Mouse (Mus musculus) midbrain, embryonic 14.5 days (tissue): ENCODE measurements around the gene Sart1. TPM values are rescaled to one million over a fixed set of nuclear protein-coding genes. Genes with fewer than 3 reads are reported as not detected.
A peak's percentile ranks its signal among the peaks of the same experiment; 100 is the strongest.

Experiments
- ATAC-seq: fragments of 200-750 bp; cut with Nextera tagmentation; 2 replicates; pipeline ENCODE4 v1.8.0; 2017; ENCODE audit warnings: moderate number of reproducible peaks, moderate library complexity; ENCODE audit not compliant: low FRiP score, low TSS enrichment
- DNase-seq: peaks from one replicate; pipeline ENCODE4 v3.0.0-alpha.2; 2015
- H3K27ac ChIP-seq: fragments of 300-500 bp; sonication (generic); replicated peaks from 2 replicates; pipeline ENCODE4 v1.5.1; 2014; ENCODE audit warnings: mild to moderate bottlenecking, low read depth, low read length, moderate library complexity
- H3K27me3 ChIP-seq: fragments of 300-500 bp; sonication (generic); 2 replicates; pipeline ENCODE4 v1.6.1; 2014; ENCODE audit warnings: low read length, control low read depth, mixed read lengths; ENCODE audit not compliant: control insufficient read depth, insufficient read depth
- H3K36me3 ChIP-seq: fragments of 300-500 bp; sonication (generic); 2 replicates; pipeline ENCODE4 v1.6.1; 2014; ENCODE audit warnings: low read length, control low read depth; ENCODE audit not compliant: control insufficient read depth, insufficient read depth
- H3K4me1 ChIP-seq: fragments of 300-500 bp; sonication (generic); 2 replicates; pipeline ENCODE4 v1.6.1; 2014; ENCODE audit warnings: mild to moderate bottlenecking, antibody characterized with exemption, low read length, control low read depth; ENCODE audit not compliant: control insufficient read depth, insufficient read depth
- H3K4me2 ChIP-seq: fragments of 300-500 bp; sonication (generic); 2 replicates; pipeline ENCODE4 v1.6.1; 2014; ENCODE audit warnings: mild to moderate bottlenecking, low read length, moderate library complexity
- H3K4me3 ChIP-seq: fragments of 300-500 bp; sonication (generic); replicated peaks from 2 replicates; pipeline ENCODE4 v1.5.1; 2014; ENCODE audit warnings: low read depth, low read length
- H3K9ac ChIP-seq: fragments of 300-500 bp; sonication (generic); replicated peaks from 2 replicates; pipeline ENCODE4 v1.6.1; 2014; ENCODE audit warnings: mild to moderate bottlenecking, low read length, moderate library complexity
- H3K9me3 ChIP-seq: fragments of 300-500 bp; sonication (generic); 2 replicates; pipeline ENCODE4 v1.6.1; 2016; ENCODE audit warnings: low read length, control low read depth, mixed read lengths; ENCODE audit not compliant: control insufficient read depth
- WGBS: fragments of 180-500 bp; shearing (Covaris S2); extraction: QIAGEN DNeasy Blood & Tissue Kit; methylation state at CpG from one replicate; pipeline ENCODE4 v1.1.7; 2014; 5-methylcytosine and 5-hydroxymethylcytosine counted together
- polyA plus RNA-seq: library from polyadenylated mRNA; unstranded; fragments of >200 nt; fragmentation: Nextera tagmentation; extraction: Ambion mirVana; gene quantifications from 2 replicates; pipeline ENCODE4 v1.2.1, GENCODE M21; 2014

The Sart1 gene
- polyA plus RNA-seq, 1 experiment from 2014 or later: 57.1 TPM

GRCm38 (mm10) chr19:5372724-5373123 lies 15.8 kb downstream of the Sart1 start:
- DNase-seq (no peak), ATAC-seq (no peak)
- Histone ChIP-seq H3K4me3 (no peak overlapping the region), H3K4me1 (peaks cover 7% of the 10 kb centered on the region), H3K27me3 (no peaks in the 10 kb centered on the region), H3K27ac (no peak overlapping the region), H3K9me3 (no peaks in the 10 kb centered on the region), H3K4me2 (no peak overlapping the region), H3K36me3 (peaks cover 71% of the 10 kb centered on the region), H3K9ac (no peak overlapping the region)
- WGBS: 94% methylated on average over 7 of the region's 7 CpGs

DNA sequence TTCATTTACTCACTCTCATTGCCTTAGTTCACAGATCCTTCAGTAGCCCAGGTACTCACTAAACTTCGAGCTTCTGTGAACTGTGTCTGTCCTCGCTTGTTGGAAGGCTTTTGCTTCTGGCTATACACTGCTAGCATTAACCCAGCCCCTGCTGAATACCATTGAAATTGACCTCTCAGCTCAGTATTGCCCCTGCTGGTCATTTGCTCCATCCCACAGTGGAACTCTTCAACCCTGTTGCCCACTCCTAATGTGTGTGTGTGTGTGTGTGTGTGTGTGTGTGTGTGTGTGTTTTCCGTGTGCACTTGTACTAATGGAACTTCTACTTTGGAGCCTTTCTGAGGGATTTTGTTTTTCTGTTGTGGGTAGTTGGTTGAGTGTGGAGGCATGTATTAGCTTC lies 17.6 kb downstream of the Sart1 start:
- Histone ChIP-seq H3K9ac (no peak overlapping the region), H3K36me3 (peaks cover 55% of the 10 kb centered on the region), H3K4me2 (no peak overlapping the region), H3K9me3 (no peaks in the 10 kb centered on the region), H3K4me3 (no peak overlapping the region), H3K4me1 (peaks cover 10% of the 10 kb centered on the region), H3K27me3 (no peaks in the 10 kb centered on the region), H3K27ac (no peak overlapping the region)
- DNase-seq (no peak), ATAC-seq (no peak)
- 90% methylated on average over 3 of the region's 3 CpGs for WGBS

DNA sequence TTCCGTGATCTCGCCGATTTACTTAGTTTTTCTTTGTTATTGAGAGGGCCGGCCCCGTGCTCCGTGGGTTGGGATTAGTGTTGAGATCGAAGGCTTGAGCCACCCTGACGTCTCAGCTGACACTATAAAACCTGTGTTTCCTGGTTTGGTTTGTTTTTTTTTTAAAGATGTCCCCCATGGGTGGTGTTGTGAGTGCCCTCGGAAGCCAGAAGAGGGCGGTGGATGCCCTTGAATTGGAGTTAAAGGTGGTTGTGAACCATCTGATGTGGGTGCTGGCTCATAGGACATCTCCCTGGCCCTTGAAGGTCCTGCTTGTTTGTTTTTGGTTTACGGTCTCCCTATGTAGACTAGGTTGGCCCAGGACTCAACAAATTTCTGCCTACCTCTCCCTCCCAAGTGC lies 21.0 kb downstream of the Sart1 start:
- peak overlapping the region; percentile 92 for H3K4me2 ChIP-seq
- 14% methylated on average over 11 of the region's 11 CpGs for WGBS
- peaks cover 55% of the 10 kb centered on the region for H3K36me3 ChIP-seq
- H3K27ac ChIP-seq: peak overlapping the region; percentile 91
- no peaks in the 10 kb centered on the region for H3K27me3 ChIP-seq
- DNase-seq: peak; percentile 8
- H3K9me3 ChIP-seq: no peaks in the 10 kb centered on the region
- H3K4me3 ChIP-seq: peak overlapping the region; percentile 96
- peak overlapping the region; percentile 79 for H3K9ac ChIP-seq
- no peak for ATAC-seq
- H3K4me1 ChIP-seq: peaks cover 15% of the 10 kb centered on the region

GRCm38 (mm10) chr19:5367053-5367359 lies 21.5 kb downstream of the Sart1 start, which contains the start of gene Banf1:
Gene Banf1, minus strand, starts transcription at chr19:5367168.
- WGBS: under 1% methylated on average over 33 of the region's 33 CpGs
- no peak for ATAC-seq

GRCm38 (mm10) chr19:5366175-5367052 lies 22.1 kb downstream of the Sart1 start, which contains the start of gene Eif1ad:
Gene Eif1ad, plus strand, starts transcription at chr19:5366741.
- Histone ChIP-seq H3K9ac (peak within 1 kb of the TSS; percentile 79), H3K36me3 (peaks cover 44% of the 10 kb centered on the region), H3K4me2 (peak within 1 kb of the TSS; percentile 92), H3K27me3 (no peaks in the 10 kb centered on the region), H3K4me3 (peak within 1 kb of the TSS; percentile 96), H3K4me1 (peaks cover 15% of the 10 kb centered on the region), H3K9me3 (no peaks in the 10 kb centered on the region), H3K27ac (peak within 1 kb of the TSS; percentile 91)
- under 1% methylated on average over 87 of the region's 92 CpGs for WGBS
- peak; percentile 93 for ATAC-seq
- peak; percentile 99 for DNase-seq

More at GRCm38 (mm10) chr19:5367053-5367359, 21.5 kb downstream of the Sart1 start, which contains the start of gene Banf1:
- Histone ChIP-seq H3K27ac (peak within 1 kb of the TSS; percentile 91), H3K9ac (peak within 1 kb of the TSS; percentile 79), H3K4me1 (peaks cover 15% of the 10 kb centered on the region), H3K4me3 (peak within 1 kb of the TSS; percentile 96), H3K27me3 (no peaks in the 10 kb centered on the region), H3K36me3 (peaks cover 50% of the 10 kb centered on the region), H3K9me3 (no peaks in the 10 kb centered on the region), H3K4me2 (peak within 1 kb of the TSS; percentile 92)
- DNase-seq: no peak

DNA sequence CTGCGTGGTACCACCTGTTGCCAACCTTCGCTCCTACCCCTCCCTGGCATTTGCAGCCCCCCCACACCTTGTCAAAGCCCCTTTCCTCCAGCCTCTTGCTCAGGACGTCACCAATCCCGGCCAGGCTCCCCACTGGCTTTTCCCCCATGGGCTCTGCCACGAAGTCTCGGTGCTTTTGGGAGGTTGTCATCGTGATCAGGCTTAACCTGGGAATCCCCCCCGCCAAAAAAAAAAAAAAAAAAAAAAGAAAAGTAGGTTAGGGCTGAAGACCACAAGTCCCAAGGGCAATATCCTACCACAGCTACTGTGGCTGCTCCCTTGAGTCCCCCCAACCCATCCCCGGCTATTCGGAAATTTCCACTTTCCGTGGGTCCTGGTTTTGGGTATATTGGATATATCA lies 22.8 kb downstream of the Sart1 start:
- no peaks in the 10 kb centered on the region for H3K27me3 ChIP-seq
- WGBS: 20% methylated on average over 11 of the region's 11 CpGs
- H3K4me2 ChIP-seq: peak overlapping the region; percentile 92
- peak overlapping the region; percentile 91 for H3K27ac ChIP-seq
- peaks cover 15% of the 10 kb centered on the region for H3K4me1 ChIP-seq
- H3K36me3 ChIP-seq: peaks cover 40% of the 10 kb centered on the region
- peak overlapping the region; percentile 79 for H3K9ac ChIP-seq
- no peak for ATAC-seq
- no peak for DNase-seq
- peak overlapping the region; percentile 96 for H3K4me3 ChIP-seq
- H3K9me3 ChIP-seq: no peaks in the 10 kb centered on the region

DNA sequence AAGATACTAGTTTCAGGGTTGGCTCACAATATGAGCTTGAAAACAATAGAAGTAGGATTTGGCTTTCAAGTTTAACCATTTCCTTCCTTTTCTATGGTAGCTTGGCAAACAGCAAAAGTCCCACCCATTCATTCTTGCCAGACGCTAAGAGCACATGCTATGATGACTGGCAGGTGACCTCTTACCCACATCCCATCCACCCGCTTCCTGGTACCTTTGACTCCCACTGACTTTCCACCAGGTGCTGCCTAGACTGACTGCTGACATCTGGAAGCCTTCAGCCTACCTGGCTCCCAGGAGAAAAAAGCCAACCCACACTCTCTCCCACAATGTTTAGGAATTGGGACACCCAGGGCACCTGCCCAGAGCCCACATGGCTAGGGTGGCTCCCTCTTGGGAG lies 24.4 kb downstream of the Sart1 start:
- no peak for ATAC-seq
- Histone ChIP-seq H3K36me3 (peaks cover 25% of the 10 kb centered on the region), H3K27ac (no peak overlapping the region), H3K9me3 (no peaks in the 10 kb centered on the region), H3K4me2 (no peak overlapping the region), H3K27me3 (no peaks in the 10 kb centered on the region), H3K4me1 (peaks cover 15% of the 10 kb centered on the region), H3K9ac (no peak overlapping the region), H3K4me3 (no peak overlapping the region)
- no peak for DNase-seq
- WGBS: 92% methylated on average over 2 of the region's 2 CpGs

GRCm38 (mm10) chr19:5362186-5362585 lies 26.3 kb downstream of the Sart1 start:
- WGBS: 89% methylated on average over 2 of the region's 2 CpGs
- Histone ChIP-seq H3K9ac (no peak overlapping the region), H3K36me3 (peaks cover 15% of the 10 kb centered on the region), H3K4me1 (peaks cover 5% of the 10 kb centered on the region; the same call in 1 of the 2 replicates), H3K27ac (no peak overlapping the region), H3K27me3 (no peaks in the 10 kb centered on the region), H3K4me3 (no peak overlapping the region), H3K4me2 (no peak overlapping the region), H3K9me3 (no peaks in the 10 kb centered on the region)
- DNase-seq: no peak
- ATAC-seq: no peak

DNA sequence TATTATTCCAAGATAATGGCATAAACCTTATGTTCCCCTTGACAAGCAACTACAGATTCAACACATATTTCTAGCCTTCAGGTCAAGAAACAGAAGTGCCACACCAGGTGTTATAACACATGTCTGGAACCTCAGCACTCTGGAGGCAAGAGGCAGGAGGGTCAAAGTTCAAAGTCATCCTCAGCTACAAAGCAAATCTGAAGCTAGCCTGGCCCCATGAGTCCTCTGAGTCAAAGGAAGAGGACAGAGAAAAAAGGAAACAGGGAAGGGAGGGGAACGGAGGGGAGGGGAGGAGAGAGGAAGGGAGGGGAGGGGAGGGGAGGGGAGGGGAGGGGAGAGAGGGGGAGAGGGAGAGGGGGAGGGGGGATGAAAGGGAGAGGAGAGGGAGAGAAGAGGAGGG lies 32.4 kb downstream of the Sart1 start:
- Histone ChIP-seq H3K9ac (no peak overlapping the region), H3K27me3 (no peaks in the 10 kb centered on the region), H3K36me3 (no peaks in the 10 kb centered on the region), H3K4me3 (no peak overlapping the region), H3K4me1 (no peaks in the 10 kb centered on the region), H3K9me3 (no peaks in the 10 kb centered on the region), H3K27ac (no peak overlapping the region), H3K4me2 (no peak overlapping the region)
- DNase-seq (no peak), ATAC-seq (no peak)
- 40% methylated on average over 1 of the region's 1 CpGs for WGBS
